Mouse (Mus musculus): ENCODE measurements around the gene Kcmf1.

- TF ChIP-seq CTCF (IDR thresholded peaks at IDR 0.05; ENCODE audit: insufficient read depth, low read depth, low read length) (no peak), POLR2A (IDR thresholded peaks at IDR 0.05; ENCODE audit: insufficient read depth, low read depth, low read length) (no peak)
Observed at GRCm38 (mm10) chr6:72885268-72885667, 14.5 kb downstream of the Kcmf1 start.
